Mouse (Mus musculus): ENCODE results near the gene Rnf145.

DNA sequence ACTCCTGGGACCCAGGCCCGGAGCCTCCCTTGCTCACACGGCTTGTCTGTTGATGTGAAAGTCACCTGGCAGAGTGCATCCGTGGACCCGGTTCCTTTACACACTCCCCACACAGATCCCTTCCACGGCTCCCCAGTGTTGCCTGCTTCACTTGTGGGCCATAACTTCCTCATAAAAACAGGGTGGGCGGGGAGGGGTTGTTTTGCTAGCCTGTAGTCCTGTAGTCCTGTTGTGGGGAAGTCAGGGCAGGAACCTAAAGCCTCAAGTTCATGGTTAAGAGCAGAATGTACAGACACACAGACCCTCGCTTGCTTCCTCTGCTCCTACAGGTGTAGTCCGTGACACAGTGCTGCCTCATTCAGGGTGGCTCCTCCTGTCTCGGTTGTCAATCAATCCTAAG, 21.5 kb downstream of the Rnf145 start:
- no peak for TF ChIP-seq CTCF (IDR thresholded peaks at IDR 0.05; ENCODE audit: low read depth)
- no peak for TF ChIP-seq EP300 (optimal IDR thresholded peaks at IDR 0.05)
